Mouse (Mus musculus) kidney, adult 18-20 months (tissue): ENCODE results near the gene AI837181.
A peak's percentile ranks its signal among the peaks of the same experiment; 100 is the strongest.

ENCODE experiments used
- DNase-seq: peaks from one replicate; pipeline ENCODE4 v3.0.0; 2021

AI837181 gene

DNA sequence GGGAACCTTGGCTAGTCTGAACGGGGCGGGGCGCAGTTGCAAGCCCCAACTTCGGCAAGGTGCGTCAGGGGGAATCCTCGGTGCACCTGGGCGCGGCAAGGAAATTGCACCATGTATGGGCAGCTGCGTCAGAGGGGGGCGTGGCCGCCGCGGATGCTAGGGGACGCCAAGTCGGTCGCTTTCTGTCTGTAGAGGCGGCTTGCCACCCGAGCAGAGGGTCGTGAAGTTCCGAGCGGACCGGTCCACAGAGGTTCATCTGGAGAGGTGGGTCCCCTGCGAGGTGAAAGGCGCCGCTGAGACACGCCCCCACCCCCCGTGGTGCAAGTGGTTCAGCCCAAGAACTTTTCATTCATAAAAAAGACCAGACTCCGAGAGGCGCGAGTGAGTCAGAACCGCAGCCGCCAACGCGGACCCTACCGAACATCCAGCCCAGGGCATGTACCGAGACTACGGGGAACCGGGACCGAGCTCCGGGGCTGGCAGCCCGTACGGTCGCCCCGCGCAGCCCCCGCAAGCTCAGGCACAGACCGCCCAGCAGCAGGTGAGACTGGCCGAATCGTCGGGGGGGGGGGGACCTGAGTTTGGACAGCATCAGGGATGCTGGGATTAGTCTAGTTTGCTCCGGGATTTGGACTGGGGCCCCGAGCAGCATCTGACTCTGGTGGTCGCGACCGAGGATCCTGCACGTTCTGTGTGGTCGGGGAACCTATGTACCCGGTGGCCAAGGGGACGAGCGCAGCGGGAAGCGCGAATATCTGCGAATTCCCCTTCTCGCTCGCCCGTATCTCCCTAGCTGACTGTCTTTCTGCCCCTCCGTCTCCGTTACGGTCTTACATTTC lies 22.8 kb downstream of the AI837181 start, which contains the start of gene Fosl1:
Gene Fosl1, plus strand, starts transcription at position 33 of the 839 bp plus-strand sequence.
- DNase-seq: peak; percentile 73

DNA sequence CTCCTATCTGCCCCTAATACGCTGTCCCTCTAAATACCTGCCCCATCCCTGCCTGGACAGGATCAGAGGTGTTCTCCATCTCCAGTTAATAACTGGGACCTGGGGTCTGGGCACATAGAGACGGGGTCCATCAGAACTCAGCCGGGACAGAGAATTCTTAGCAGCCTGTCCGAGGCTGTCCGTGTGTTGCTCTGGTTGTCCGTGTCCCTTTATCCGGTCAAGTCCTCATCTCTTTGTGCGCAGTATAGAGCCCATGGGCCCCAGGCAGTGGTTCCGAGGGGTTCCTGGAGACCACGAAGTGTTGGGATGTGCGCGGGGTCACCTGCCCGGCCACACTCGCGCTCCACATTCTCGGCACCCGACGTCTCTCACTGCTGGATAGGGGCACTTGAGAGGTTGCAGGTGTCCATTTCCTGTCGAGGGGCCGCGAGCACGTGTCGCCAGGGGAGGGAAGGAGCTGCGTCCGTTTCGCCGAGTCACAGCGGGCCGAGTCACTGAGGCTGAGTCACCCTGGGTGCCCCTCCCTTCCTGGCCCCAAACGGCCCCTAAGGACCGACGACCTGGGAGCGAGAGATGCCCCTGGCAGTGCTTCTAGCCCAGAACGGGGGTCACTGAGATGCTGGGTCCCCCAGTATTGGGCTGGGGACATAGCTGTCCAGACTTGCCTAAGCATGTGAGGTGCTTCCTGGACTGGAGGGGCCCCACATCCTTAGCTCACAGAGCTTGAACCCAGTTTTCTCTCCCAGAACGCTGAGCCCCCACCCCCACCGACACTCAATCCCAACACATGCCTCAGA lies 23.6 kb downstream of the AI837181 start:
- no peak for DNase-seq

DNA sequence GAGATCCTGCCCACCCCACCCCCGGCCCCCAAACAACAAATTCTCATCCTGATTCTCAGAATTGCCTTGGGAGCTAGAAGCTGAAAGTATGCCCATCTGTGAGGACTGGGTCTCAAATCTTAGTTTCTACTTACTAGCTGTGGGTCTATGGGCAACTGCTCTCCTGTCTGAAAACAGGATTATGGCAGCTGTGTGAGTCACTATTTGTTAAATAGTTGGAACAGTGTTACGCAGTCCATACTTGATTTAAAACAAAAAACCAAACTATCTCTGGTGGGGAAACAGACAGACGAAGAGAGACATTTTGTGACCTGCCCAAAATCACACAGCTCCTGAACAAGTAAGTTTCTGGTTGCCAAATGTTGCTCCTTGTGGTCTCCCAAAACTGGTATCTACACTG lies 24.7 kb downstream of the AI837181 start:
- no peak for DNase-seq

DNA sequence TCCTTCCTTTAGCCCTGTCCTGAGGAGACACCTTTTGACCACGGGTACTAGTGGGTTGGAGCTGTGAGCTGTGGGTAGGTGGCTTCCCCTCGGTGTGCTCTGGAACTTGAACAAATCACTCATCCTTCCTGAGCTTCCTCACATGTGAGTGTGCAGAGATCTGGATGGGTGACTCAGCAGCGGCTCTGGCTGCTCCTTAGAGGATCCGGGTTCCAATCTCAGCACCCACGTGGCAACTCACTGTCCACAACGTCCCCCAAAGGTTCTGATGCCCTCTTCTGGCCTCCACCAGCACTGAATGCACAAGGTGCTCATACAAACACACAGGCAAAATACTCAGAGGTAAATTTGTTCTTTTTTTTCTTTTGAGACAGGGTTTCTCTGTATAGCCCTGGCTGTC lies 26.8 kb downstream of the AI837181 start:
- no peak for DNase-seq

DNA sequence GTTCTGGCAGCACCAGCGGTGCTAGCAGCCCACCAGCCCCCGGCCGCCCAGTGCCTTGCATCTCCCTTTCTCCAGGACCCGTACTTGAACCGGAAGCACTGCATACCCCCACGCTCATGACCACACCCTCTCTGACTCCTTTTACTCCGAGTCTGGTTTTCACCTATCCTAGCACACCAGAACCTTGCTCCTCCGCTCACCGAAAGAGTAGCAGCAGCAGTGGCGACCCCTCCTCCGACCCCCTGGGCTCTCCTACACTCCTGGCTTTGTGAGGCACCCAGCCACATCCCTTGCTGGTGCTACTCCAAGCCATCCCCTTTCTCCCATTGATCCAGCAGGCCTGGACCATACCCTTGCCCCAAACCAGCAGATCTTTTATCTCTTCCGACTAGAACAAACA lies 30.1 kb downstream of the AI837181 start:
- DNase-seq: no peak

DNA sequence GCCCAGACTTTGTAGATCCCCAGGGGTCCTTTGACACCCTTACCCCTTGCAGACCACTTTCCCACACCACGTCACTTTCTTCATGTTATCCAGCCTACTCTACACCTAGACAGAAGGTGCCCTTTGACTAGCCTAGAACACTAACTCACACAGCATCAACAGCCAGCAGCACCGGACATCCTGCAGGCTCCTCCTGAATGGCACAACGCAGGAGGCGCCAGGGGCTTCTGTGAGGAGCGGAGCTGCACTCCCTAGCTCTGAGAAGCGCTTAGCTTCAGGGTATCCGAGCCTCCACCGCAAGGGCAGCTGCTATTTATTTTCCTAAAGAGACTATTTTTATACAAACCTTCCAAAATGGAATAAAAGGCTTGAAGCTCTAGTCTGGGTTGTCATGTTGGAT lies 30.6 kb downstream of the AI837181 start:
- DNase-seq: no peak

DNA sequence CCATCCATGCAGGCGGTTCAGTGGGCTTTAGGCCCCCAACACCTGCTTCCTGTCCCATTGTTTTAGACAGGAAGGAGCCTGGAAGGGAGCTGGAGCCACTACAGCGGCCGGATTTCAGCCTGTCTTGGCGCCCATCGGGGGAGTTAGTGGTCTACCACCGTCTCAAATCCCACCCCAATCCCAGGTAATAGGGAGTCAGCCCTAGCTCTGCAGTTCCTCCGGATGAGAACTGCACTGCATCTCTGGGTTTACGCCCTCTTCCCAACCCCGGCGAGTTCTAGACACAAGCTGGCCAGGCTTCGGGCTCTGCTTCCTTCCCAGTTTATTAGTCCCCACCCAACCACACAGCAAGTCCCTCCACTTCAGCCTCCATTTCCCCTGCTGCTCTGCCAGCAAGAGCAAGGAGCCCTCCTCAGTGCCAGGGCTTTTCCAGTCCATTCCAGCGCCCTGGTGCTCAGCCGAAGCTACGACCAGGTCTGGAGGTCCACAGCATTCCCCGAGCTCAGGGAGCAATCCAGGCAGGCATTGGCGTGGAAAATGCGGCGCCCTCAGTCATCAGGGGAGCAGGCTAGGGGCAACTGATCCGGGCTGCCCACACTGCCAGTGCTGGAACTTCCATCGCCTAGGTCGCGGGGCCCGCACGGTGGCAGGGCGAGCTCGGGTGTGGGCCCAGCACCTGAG lies 31.4 kb downstream of the AI837181 start:
- peak; percentile 45 for DNase-seq

DNA sequence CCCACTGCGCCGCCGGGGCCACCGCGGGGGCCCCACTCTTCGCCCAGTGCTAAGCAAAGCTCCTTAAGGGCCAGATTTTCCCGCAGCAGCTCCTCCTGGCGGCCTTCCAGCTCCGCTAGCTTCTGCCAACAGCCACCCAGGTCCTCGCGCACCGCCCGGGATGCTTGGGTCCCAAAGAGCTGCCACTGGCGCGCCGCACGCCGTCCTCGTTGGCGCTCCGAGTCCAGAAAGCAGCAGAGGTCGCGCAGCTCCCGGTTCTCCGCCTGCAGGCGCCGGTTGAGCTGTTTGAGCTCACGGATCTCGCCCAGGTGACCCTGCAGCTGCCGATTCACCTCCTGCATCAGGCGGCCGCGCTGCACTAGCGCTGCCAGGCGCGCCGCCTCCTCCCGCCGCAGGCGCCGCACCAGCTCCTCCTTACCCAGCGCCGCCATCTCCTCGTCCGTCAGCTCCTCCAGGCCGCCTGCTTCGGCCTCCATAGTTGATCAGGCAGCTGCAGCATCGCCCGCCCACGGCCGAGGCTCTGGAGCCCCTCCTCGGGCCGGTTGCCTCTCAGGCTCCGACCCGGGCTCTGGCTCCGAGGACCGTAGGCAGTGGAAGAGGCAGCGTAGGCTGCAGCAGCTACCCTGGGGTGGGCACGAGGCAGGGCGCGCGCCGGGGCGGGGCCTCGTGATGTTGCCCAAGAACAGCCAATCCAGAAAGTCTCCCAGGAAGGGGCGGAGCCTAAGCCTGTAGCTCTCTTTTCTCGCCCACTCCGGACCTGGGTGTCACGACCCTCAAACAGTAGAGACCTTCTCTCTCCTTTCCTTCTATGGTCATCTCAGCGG lies 32.2 kb downstream of the AI837181 start:
- peak; percentile 97 for DNase-seq

DNA sequence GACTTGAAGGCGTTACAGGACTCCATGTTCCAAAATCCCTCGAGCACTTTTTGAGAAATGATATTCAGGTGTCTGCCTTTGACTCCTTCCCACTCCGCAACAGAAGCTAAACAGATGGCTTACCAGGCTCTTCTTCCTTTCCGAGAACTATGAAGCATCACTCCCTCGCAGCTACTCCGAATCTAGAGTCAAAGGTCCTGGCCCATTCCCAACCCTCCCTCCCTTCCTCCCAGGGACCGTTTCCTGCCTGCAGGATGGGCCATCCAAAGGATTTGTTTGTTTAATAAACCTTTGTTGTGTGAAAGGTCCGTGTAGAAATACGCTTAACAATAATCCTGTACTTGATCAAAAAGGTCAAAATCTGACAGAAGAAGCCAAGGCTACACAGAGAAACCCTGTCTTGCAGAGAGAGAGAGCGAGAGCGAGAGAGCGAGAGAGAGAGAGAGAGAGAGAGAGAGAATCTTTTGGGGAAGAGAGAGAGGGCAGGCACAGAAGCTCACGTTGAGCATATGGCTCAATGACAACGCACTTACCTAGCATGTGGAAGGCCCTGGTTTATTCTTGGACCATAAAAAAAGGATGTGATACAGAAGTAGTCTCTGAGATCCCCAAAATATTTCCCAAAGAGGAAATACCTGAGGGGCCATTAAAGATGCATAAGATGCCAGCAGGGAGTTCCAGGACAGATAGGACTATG lies 33.0 kb downstream of the AI837181 start, which contains the start of gene Ccdc85b:
Gene Ccdc85b, minus strand, starts transcription at position 149 of the 697 bp plus-strand sequence.
- DNase-seq: no peak

DNA sequence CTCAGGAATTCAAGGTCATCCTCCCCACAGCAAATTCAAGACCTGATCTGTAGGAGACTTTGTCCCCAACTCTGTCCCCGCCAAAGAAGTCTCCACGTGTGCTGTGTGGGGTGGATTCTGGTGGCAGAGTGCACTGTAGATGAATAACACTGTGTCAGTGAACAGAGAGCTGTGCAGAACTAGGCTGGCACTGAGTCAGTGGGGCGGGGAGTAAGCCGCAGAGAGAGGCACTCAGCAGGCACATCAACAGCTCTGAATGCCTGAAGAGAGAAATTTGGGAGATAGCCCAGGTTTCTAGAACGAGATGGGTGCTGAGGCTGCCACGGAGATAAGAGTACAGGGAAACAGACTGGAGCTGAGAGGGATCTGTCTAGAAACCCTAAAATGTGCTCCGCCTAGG lies 34.1 kb downstream of the AI837181 start:
- DNase-seq: no peak

DNA sequence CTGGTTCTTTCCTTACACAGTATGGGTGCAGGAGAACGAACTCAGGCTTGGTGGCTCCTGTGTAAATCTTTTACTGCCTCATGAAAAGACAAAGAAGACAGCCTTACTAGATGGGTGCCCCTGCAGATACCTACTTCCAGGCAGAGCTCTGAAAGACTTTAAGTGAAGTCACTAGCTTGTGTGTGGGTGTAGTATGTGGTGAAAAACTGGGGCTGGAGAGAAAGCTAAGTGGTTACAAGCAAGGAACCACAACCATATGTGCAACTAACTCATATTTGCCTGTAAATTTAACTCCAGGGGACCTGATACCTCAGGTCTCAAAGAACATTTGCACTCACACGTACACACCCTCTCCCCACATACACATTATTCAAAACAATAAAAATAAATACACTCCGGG lies 35.0 kb downstream of the AI837181 start:
- DNase-seq: no peak

DNA sequence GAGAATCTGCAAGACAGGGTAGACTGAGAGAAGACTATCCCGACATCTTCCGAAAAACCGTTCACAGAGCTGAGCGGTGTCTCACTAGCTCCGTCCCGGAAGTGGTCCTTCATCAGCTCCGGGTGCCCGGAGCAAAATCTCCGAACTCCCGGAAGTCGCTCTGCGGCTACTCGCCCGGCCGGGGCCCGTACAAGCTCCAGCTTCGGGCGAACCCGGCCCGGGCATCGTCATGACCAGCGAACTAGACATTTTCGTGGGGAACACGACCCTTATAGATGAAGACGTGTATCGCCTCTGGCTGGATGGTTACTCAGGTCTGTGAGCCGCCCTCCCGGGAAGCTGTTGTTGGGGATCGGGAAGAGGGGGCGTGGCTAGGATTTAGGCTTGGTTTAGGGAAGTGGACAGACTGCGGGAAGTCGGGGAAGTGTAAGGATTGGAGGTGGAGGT lies 35.5 kb downstream of the AI837181 start, which contains the start of gene Fibp:
Gene Fibp, plus strand, starts transcription at position 151 of the 447 bp plus-strand sequence.
- DNase-seq: peak; percentile 92

DNA sequence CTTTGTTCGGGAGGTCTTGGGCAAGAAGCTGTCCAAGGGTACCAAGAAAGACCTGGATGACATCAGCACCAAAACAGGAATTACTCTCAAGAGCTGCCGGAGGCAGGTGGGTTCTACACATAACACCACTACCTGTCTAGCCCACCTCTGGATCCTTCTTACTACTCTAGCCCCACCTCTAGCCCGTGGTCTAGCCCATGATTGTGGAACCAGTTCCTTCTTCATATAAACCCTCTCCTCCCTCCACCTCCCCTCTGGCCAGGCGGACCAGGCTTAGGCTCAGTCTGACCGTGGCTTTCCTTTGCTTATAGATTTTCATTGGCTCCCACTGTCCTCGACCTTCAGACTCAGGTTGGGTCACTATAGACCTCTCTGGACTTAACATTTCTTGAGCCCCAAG lies 36.5 kb downstream of the AI837181 start:
- DNase-seq: no peak

DNA sequence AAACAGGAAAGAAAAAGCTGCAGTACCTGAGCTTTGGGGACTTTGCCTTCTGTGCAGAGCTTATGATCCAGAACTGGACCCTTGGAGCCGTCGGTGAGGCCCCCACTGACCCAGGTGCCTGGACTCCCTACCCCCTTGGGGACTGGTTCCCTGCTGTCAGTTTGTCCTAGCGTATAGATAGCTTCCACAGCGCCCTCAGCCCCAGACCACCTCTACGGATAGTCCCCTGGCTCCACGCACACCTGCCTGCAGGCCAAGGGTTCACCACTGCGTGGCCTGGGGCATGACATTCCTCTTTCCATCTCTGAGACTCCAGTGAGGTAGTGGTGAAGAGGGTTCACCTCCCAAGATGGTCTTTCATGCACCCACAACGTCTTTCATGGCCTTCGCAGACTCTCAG lies 38.3 kb downstream of the AI837181 start:
- DNase-seq: no peak

DNA sequence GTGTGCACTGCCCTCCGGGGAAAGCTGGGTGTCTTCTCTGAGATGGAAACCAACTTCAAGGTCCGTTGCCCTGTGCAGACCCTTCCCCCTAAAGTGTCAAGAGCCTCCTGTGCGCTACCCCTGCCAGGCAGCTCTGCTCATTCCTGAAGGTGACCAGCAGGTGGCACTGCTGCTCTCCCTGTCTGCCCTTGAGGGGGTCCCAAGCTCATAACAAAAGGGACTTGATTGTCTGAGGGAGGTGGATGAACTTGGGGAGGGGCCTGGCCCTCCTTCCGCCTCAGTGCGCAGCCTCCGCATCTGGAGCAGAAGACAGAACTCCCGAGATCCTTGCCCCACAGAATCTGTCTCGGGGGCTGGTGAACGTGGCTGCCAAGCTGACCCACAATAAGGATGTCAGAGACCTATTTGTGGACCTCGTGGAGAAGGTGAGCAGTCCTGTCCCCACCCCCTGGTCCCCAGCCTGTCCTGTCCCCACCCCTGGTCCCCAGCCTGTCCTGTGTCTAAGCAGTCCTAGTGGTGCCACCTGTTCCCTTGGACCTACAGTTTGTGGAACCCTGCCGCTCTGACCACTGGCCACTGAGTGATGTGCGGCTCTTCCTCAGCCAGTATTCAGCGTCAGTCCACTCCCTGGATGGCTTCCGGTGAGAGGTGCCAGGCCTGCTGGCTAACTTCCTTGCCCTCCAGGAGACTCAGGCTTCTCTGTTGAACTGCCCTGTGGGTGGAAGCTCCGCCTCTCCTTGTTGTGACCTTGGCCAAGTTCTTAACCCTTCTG lies 39.0 kb downstream of the AI837181 start:
- DNase-seq: peak; percentile 49

DNA sequence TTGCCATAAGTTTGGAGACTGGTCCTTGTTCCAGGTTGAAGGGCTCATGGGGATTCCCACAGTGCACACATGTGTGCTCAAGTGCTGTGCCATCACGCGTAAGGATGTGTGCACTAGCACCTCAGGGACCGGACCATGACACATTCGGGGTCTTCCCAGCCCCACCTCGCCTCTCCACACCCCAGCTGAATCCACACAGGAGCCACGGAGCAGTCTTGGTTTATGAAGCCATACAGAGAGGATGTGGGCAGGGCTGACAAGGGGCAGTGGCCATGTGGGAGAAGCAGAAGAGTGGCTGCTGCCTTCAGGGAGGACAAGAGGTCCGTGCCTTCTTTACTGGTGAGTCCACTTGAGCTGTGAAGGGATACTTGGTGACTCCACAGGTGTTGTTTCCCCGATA lies 40.1 kb downstream of the AI837181 start:
- no peak for DNase-seq

DNA sequence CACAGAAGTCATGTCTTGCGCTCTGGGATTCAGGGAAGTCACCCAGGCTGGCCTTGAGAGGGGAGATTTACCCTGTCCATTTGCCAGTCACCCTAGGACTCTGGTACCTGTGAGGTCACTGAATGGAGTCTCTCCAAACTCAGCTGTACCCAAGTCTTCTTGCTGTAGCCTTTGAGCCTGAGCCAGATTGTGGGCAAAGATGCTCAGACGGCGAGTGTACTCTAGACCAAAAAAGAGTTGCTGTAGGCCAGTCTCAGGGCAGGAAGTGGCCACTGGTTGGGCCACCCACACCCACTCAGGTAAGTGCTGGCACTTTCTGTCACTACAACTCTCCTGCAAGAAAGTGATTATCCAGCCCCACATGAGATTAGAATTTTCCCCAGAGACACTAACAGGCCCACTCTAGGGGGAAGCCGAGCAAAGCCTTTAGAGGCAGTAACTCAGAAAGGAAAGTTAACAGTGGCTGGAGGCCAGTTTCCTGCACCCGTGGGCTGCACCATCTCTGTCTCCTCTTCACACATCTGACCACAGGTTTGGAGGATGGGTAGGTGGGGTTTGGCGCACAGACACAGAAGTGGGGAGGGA lies 42.1 kb downstream of the AI837181 start:
- DNase-seq: no peak

DNA sequence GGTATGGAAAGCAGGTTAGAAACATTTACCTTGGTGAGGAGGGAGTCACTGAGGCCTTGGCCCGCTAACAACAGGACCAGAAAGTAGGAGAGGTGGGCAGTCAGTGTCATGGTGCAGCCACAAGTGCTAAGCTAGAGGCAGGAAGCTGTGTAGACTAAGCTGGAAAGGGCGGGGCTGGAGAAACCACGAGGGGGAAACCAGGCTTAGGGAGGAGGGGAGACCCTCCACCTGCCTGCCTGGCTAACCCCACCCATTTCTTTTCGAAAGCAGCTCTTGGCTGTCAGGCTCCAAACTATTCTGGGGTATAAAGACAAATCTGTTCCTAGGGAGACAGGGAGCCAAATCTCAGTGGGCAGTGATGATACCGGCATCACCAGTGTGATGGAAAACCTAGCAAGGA lies 43.4 kb downstream of the AI837181 start, which contains the start of gene Ctsw:
Gene Ctsw, minus strand, starts transcription at position 134 of the 400 bp plus-strand sequence.
- DNase-seq: no peak

DNA sequence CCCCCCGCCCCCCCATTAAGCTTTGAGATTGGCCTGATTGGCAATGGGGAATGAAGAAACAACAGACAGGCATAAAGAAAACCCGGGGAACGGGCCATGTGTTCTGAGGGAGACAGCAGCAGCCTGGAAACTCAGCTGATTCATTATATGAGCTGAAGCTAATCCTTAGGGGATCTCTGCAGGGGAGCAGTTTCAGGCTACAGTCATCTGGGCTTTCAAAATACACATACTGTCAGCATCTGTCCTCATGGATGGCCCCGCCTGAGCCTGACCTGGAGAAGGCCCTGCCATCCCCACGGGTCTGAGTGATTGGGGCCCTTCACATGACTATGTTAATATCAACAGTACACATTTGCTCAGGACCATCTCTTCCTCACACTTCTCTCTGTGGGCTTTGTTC lies 46.9 kb downstream of the AI837181 start:
- DNase-seq: no peak

DNA sequence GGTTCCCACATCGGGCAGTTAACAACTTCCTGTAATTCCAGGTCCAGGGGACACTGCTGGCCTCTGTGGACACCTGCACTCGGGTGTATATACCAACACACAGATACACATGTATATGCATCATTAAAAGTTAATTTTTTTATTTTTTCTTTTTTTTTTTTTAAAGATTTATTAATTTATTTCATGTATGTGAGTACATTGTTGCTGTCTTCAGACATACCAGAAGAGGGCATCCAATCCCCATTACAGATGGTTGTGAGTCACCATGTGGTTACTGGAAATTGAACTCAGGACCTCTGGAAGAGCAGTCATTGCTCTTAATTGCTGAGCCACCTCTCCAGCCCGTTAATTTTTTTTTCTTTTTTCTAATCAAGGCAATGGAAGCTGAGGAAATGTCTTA lies 47.9 kb downstream of the AI837181 start:
- DNase-seq: no peak
